Mouse (Mus musculus) cerebellum, adult 11 months (tissue): ENCODE results near the gene Carm1.
"Not testable (repeated sequence)": the region's sequence is repeated elsewhere in the genome, so short reads cannot be mapped to it uniquely, and the experiment has no call there.

Experiments used
- DNase-seq: peaks from one replicate; pipeline ENCODE4 v3.0.0; 2022

Carm1 gene

DNA sequence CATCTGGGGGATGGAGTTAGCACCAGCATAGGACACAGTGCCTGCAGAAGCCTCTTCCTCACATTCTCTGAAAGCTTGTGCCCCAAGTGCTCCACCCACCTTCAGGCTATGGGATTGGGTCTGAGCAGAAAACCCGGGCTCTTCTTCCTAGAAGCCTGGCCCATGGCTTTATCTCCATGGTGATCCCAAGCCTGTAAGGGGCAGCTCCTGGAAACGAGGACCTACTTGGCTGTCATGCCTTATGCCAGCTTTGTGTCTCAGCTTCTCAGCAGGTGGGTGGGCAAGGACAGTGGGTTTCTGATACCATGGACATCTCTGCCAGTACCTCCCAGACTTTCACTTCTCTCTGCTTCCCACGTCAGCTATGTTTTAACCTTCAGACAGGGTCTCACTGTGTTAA is 31.5 kb downstream of the Carm1 start:
- DNase-seq, result no peak

DNA sequence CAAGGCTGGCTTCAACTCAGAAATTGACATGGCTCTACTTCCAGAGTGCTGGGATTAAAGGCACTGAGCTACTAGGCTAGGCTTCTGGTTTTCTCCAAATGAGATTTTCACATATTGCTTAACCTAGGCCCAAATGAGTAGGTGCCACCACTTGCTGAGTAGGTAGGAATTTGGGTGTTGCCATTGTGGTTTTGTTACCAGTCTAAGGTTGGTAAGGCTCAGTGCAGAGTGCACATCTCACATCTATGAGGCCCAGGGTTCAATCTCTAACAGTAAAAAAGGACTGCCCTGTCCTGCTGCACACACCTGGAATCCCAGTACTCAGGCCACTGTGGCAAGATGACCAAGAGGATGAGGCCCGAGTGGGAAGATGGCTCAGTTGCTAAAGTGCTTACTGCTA is 38.7 kb downstream of the Carm1 start:
- no peak for DNase-seq

DNA sequence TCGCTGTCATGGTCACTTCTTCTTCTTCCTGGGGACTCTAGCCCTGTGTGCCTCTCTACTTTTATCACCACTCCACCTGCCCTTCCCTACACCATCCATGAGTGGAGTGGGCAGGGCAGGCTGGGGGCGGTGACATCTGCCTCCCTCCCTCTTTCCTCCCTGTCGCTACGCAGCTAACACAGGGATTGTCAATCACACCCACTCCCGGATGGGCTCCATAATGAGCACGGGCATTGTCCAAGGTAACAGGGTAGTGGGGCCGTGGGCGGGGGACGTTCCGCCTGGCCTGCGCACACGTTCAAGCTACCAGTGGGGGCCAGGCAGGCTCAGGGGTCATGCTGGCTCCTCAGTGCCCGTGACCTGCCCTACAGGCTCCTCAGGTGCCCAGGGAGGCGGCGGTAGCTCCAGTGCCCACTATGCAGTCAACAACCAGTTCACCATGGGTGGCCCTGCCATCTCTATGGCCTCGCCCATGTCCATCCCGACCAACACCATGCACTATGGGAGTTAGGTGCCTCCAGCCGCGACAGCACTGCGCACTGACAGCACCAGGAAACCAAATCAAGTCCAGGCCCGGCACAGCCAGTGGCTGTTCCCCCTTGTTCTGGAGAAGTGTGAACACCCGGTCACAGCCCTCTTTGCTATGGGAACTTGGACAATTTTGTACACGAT is 41.1 kb downstream of the Carm1 start:
- no peak for DNase-seq

DNA sequence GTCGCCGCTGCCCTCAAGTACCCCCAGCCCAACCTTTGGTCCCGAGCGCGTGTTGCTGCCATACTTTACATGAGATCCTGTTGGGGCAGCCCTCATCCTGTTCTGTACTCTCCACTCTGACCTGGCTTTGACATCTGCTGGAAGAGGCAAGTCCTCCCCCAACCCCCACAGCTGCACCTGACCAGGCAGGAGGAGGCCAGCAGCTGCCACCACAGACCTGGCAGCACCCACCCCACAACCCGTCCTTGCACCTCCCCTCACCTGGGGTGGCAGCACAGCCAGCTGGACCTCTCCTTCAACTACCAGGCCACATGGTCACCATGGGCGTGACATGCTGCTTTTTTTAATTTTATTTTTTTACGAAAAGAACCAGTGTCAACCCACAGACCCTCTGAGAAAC is 41.7 kb downstream of the Carm1 start:
- DNase-seq, result no peak

DNA sequence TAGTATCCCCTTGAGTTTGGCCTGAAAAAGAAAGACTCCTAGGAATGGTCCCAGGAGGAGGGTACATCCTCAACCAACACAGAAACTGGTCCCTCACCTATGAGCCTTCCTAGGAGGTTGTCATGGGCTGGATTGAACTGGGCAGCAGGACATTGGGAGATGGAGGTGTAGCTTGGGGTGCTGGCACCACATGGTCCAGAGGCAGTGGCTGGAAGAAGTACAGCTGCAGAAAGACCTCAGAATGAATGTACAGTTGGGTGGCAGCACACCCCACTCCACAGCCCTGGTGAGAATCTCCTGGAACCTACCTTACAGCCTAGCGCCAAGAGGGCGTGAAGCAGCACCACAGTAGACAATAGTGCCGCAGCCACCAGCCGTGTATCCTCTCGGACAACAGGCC is 42.8 kb downstream of the Carm1 start:
- DNase-seq, result no peak

DNA sequence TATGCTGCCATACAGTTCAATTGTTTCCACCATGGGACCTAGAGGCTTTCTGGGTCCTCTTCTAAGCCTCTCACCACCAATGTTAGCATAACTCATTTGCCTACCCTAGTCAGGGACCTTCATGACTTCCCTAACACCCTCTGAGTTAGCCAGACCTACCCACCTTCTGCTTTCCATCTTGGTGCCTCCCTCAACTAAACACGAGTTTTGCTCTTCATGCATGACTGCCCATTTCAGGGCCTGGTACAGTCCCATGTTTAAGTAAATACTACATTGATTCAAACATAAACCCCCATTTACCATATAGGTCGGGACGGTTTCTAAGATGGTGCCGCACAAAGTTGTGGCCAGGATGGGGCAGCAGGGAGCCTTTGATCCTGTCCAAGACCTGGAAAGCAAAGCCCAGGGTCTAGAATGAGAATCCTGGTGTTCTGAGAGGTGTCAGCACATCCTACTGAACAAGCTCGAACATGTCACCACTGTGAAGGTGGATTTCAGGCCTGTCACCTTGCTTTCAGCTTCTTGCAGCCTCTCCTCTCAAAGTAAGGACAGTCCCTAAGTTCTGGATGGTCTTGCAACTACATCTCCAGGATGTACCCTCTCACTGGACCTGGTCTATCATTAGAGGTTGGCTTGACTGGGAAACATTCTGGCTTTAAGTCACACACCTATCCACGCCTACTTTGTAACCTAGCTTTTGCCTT is 44.6 kb downstream of the Carm1 start:
- no peak for DNase-seq

DNA sequence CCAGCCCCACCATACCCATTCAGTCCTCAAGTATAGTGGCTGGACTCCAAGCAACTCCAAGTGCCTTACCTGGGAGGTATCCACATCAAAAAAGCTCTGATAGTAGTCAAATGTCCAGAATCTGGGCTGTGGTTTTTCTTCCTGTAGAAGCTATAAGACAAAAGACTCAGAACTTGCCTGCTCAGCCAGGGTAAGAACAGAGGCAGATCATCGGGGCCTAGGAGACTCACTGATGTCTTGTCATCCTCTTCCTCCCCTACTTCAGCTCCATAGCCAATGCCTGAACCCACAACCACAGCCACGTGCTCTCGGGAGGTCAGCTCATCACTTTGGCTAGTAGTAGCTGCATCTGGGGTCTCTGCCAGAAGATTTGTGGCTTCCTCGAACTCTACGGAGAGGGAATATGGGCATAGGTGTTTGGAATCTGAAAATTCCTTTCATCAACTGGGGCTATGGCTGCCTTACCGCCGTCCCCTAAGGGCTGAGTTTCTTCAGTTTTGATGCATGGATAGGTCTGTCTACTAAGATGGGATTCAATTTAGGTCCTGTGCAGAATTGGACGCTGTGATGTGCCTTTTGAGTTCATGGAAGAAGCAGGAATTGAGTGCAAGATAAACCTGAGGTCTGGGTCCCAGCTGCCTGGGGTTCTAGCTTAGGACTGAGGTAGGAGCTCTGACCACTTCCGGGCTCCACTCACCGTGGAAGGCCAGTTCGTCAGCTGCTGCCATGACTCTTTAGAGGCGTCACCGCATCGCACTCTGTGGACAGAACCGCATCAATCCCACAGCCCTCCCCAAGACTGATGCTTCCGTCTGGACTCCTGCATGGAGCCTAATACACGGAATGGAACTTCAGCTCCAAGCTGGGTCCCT is 45.4 kb downstream of the Carm1 start:
- no peak for DNase-seq

DNA sequence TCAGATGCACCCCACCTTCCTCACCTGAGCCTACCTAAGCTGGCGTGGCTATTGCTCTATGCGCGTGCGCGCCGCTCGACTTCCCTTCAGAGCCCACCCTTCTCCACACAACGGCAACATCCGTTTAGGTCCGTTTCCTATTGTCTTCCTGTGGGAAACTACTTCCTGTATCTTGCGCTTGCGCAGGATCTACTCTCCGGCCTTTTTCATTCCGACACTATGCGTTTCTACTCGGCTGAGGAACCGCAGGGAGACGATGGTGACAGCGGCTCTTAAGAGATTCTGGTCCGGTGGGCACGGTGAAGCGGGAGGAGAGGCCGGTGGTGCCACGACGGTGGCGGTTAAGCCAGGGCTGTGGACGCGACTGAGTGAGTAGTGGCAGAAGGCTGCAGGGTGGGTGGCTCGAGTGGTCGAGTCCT is 46.0 kb downstream of the Carm1 start, which contains the start of the genes Timm29 and Yipf2:
Gene Timm29 (plus strand): TSS at position 20 of the 419 bp plus-strand sequence.
Gene Yipf2 (minus strand): TSS at position 126 of the 419 bp plus-strand sequence.
- DNase-seq, result peak; percentile 90

DNA sequence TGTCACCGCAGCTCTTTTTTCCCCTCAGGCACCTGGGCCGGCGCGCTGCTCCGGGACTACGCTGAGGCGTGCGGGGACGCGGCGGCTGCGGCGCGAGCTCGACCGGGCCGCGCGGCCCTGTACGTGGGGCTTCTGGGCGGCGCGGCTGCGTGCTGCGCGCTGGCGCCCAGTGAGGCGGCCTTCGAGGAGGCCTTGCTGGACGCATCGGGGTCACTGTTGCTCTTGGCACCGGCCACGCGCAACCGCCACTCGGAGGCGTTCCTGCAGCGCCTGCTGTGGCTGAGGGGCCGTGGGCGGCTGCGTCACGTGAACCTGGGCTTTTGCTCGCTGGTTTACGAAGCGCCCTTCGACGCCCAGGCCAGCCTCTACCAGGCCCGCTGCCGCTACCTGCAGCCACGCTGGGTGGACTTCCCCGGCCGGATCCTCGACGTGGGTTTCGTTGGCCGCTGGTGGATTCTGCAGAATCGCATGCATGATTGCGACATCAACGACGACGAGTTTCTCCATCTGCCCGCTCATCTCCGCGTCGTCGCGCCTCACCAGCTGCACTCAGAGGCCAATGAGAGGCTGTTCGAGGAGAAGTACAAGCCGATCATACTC is 46.5 kb downstream of the Carm1 start:
- DNase-seq, result no peak

DNA sequence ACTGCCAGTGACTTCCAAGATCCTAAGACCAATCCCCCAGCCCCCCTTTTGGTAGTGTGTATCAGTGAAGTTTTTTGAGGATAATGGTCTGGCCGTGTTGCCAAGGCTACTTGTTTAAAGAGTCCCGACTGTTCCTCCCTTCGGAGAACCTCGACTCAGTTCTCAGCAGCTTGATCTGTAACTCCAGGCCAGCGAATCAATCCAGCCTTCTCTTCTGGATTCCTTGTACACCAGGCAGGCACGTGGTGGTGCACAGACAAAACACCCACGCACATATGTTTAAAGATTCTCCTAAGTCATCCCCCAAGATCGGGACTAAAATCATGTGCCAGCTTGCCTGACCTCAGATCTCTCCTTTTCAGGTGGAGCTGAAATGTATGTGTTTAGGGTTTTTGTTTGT is 47.7 kb downstream of the Carm1 start:
- not testable (repeated sequence) for DNase-seq

DNA sequence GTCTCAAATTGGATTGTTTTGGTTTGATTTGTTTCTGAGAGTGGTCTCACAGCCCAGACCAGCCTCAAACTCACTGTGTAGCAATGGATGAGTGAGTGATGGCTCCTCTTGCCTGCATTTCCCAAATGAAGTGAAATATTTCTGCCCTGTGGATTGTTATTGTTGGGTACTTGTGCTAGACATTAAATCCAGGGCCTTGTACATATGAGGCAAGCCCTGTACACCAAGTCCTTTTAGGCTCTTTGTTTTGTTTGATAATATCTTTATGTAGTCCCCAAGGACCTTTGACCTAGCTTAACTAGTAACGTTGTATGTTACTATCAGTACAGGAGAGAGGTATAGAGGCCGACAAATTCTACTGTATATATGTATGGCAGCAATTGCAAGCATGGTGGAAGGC is 48.1 kb downstream of the Carm1 start:
- no peak for DNase-seq

DNA sequence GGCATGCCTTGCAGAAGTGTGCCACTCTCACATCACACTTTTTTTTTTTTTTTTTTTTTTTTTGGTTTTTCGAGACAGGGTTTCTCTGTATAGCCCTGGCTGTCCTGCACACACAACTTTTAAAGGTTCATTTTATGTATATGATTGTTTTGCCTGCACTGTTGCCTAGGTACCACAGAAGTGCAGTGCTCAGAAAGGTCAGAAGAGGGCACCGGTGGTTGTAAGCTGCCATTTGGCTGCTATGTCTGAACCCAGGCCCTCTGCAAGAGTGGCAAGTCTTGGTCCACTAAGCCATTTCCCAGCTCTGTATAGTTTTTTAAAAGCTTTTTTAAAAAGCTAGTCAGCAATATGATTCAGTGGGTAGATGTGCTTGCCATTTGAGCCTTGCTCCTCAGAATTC is 51.5 kb downstream of the Carm1 start:
- DNase-seq, result no peak

DNA sequence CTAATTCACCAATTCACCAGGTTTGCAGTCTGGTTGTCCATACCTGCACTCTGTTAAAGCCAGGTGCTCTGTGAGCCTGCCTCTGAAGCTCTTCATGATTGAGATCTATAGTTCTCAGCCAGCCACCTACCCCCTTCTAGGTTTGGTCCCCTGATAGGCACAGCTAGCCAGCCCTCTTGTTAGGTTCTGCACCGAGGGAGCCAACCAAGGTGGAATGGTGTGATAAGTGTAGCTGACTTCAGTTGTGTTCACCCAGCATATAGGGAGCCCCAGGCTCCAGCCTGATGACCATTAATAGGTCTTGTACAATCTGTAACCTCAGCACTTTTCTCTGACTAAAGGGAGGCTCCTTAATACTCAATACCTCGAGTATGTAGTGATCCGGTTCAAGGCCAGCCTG is 53.5 kb downstream of the Carm1 start:
- DNase-seq, result no peak

DNA sequence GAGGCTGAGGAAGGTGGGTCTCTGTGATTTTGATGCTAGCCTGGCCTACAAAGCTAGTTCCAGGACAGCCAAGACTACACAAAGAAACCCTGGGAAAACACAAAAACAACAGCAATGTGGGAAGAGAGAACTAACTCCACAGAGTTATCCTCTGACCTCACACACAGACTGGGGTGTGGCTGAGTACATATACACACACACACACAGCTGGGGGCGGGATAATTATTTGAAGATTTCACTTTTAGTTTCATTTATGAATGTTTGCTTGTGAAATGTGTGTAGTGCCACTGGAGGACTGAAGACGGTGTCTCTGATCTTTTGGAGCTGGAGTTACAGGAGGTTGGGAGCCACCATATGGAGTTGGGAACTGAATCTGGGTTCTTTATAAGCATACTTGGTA is 54.4 kb downstream of the Carm1 start:
- no peak for DNase-seq

DNA sequence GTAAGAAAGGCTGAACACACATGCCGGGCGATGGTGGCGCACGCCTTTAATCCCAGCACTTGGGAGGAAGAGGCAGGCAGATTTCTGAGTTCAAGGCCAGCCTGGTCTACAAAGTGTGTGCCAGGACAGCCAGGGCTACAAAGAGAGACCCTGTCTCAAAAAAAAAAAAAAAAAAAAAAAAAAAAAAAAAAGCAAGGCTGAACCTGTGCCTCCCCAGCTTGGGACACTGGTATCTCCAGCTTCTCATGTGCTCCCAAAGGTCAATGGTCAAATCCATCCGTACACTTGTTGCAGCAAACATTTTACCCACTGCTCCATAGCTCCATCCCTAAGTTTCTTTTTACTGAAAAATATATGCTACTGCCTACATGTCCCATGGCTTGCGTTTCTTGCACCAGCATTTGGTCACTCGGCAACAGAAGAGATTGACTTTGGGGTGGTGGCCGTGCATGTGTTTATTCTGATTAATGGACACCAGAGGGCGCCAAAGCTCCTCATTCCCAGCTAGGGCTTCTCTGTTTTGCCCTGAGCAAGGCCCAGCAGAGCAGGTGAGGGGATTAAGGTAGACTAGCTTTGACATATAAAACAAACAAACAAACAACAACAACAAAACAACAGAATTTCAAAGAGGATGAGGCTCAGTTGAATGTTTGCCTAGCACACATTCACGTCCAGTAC is 55.2 kb downstream of the Carm1 start:
- DNase-seq, result peak; percentile 71

DNA sequence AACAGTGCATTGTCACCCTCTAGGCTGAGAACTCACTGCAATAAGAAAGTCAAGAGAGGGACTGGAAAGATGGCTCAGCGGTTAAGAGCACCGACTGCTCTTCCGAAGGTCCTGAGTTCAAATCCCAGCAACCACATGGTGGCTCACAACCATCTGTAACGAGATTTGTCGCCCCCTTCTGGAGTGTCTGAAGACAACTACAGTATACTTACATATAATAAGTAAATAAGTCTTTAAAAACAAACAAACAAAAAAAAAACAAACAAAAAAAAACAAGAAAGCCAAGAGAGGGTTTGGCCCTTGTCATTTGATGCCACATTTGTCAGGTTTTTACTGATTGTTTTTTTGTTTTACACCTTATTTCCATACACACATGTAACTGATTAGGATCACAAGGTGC is 57.4 kb downstream of the Carm1 start:
- no peak for DNase-seq

DNA sequence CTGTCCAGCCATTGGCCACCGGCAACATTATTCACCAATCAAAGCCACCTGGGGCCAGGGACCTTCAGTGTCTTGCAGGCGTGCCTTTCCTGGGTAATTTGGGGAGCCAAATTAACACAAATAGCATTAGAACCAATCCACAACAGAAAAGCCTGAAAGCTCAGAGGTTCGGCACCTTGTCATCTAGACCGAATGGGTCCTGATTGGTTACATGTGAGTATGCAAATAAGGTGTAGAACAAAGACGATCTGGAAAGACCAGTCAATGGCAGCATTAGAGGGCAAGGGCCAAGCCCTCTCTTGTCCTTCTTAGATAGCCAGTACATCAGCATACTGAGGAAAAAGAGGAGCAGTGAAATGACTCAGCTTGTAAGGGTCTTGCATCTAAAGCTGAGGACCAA is 59.2 kb downstream of the Carm1 start:
- no peak for DNase-seq

DNA sequence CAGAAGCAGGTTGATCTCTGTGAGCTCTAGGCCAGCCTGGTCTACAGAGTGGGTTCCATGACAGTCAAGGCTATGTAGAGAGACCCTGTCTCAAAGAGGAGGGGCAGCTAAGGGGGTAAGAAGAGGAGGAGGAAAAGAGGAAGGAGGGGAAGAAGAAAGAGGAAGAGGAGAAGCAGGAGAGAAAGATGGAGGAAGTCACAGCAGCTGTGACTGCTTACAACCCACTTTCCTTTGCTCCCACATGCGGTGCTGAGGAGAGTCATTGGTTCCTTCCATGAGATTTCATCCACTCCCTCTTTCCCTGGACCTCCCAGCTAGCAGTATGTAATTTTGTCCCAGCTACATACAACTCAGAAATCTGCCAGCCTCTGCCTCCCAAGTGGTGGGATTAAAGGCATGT is 60.0 kb downstream of the Carm1 start:
- DNase-seq, result no peak

DNA sequence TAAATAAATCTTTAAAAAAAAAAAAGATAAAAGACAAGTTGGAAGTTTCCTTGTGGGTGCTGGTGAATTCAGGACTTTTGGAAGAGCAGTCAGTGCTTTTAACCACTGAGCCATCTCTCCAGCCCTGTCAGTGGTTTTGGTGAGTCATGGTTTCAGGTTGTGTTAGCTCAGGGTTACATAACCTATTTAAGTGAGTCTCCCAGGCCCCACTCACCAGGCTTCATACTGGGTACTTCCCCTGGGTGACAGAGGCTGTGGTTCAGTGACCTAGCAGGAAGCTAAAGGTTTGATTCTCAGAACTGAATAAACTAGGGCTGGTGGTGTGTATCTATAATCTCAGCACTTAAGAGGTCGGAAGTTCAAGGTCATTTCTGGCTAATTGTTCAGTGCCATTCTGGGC is 63.2 kb downstream of the Carm1 start:
- DNase-seq, result no peak

DNA sequence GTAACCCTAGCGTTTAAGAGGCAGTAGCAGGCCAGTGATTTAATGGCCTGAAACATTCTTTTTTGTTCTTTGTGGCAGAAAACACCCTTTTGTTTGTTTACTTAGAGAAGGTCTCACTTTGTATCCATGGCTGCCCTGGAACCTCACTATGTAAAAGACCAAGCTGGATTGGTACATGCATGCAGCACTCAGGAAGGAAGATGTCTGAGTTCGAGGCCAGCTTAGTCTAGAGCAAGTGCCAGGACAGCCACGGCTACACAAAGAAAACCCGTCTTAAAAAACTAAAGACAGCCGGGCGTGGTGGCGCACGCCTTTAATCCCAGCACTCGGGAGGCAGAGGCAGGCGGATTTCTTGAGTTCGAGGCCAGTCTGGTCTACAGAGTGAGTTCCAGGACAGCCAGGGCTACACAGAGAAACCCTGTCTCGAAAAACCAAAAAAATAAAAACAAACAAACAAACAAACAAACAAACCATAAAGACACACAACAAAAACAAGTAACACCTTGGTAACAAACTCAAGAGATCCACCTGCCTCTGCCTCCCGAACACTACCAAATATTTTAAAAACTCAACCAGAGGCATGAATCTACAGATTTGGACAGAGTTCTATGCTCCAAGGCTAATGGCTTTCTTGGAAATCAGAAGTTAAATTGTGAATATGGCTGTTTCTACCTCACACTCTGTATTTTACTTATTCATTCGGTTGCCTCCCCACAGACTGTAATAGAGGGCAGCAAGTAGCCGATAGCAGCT is 68.3 kb downstream of the Carm1 start:
- DNase-seq, result no peak

DNA sequence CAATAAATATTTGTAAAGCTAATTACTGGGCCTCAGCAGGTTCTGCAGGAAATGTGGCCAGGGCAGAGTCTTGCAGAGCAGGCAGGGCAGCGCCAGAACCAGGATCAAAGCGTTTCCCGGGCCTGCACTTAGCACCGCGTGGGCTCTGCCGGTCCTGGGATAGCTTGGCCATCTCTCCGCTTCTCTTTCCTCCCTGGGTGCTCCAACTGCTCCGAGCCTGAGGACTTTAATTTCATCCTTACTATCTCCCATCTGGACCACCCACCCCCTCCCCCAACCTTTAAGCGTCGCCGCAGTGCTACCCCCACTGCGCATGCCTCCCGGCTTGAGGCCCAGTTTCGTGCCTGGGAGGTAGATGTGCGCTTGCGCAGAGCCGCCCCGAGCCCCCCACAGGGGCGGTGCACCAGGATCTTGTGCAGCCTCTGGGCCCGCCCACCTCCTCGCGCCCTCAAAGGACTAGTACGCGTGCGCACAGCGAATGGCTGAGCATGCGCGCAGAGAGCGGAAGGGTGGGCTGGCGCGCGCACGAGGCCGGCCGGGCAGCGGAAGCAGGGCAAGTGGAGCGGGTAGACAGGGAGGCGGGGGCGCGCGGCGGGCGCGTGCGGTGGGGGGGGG is 69.0 kb downstream of the Carm1 start, which contains the start of gene Smarca4:
Gene Smarca4 (plus strand): TSS at position 553 of the 615 bp plus-strand sequence.
- DNase-seq, result peak; percentile 100
